Mouse (Mus musculus) hindbrain, embryonic 16.5 days (tissue): ENCODE data around the gene Gm20696. TPM values are rescaled to one million over a fixed set of nuclear protein-coding genes. Genes with fewer than 3 reads are reported as not detected.

Source experiments
- ATAC-seq: fragments of 200-750 bp; cut with Nextera tagmentation; 2 replicates; pipeline ENCODE4 v1.8.0; 2017; ENCODE audit warnings: moderate TSS enrichment, moderate library complexity
- H3K27ac ChIP-seq: fragments of 300-500 bp; sonication (generic); 2 replicates; pipeline ENCODE4 v1.5.1; 2014; ENCODE audit warnings: low read depth, mild to moderate bottlenecking, control low read depth, low read length, moderate library complexity
- H3K27me3 ChIP-seq: fragments of 300-500 bp; sonication (generic); replicated peaks from 2 replicates; pipeline ENCODE4 v1.6.1; 2014; ENCODE audit warnings: low read length; ENCODE audit not compliant: control insufficient read depth, insufficient read depth
- H3K36me3 ChIP-seq: fragments of 300-500 bp; sonication (generic); 2 replicates; pipeline ENCODE4 v1.6.1; 2014; ENCODE audit warnings: mild to moderate bottlenecking, low read length, moderate library complexity, mixed read lengths; ENCODE audit not compliant: control insufficient read depth, insufficient read depth
- H3K4me1 ChIP-seq: fragments of 300-500 bp; sonication (generic); 2 replicates; pipeline ENCODE4 v1.6.1; 2014; ENCODE audit warnings: low read depth, low read length; ENCODE audit not compliant: control insufficient read depth, insufficient read depth
- H3K4me2 ChIP-seq: fragments of 300-500 bp; sonication (generic); 2 replicates; pipeline ENCODE4 v1.6.1; 2014; ENCODE audit warnings: mild to moderate bottlenecking, low read length, control low read depth, moderate library complexity
- H3K4me3 ChIP-seq: fragments of 300-500 bp; sonication (generic); 2 replicates; pipeline ENCODE4 v1.5.1; 2014; ENCODE audit warnings: mild to moderate bottlenecking, low read length, control low read depth, moderate library complexity
- H3K9ac ChIP-seq: fragments of 300-500 bp; sonication (generic); 2 replicates; pipeline ENCODE4 v1.6.1; 2014; ENCODE audit warnings: low read depth, mild to moderate bottlenecking, control low read depth, low read length, moderate library complexity
- H3K9me3 ChIP-seq: fragments of 300-500 bp; sonication (generic); 2 replicates; pipeline ENCODE4 v1.6.1; 2014; ENCODE audit warnings: mild to moderate bottlenecking, low read length, moderate library complexity; ENCODE audit not compliant: control insufficient read depth
- WGBS: fragments of 180-500 bp; shearing (Covaris S2); extraction: QIAGEN DNeasy Blood & Tissue Kit; methylation state at CpG from one replicate; pipeline ENCODE4 v1.1.7; 2014; 5-methylcytosine and 5-hydroxymethylcytosine counted together
- polyA plus RNA-seq: library from polyadenylated mRNA; unstranded; fragments of >200 nt; fragmentation: Nextera tagmentation; extraction: Ambion mirVana; gene quantifications from 2 replicates; pipeline ENCODE4 v1.2.1, GENCODE M21; 2015

Gm20696 gene
- polyA plus RNA-seq, 1 experiment from 2014 or later: 1.8 TPM

DNA sequence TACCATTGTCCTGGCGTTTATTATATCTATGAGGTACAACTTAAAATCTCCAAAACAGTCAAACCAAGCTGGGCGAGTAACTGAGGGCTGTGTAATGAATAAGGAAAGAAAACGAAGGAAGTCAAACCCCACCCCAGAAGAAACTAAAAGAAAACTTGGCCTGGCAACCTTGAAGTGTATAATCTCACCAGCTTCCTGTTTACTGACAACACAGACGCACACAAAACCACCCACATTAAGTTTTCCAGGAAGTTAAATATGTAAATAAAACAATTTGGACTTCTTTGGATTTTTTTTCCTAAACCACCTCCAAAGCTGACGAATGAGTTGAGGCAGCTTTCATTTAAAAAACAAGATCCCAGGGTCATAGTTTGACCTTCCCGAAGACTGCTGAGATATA, 125.9 kb downstream of the Gm20696 start:
- Histone ChIP-seq H3K9me3 (no peaks in the 10 kb centered on the region), H3K27me3 (no peaks in the 10 kb centered on the region), H3K4me1 (no peaks in the 10 kb centered on the region), H3K4me2 (no peak overlapping the region), H3K4me3 (no peak overlapping the region), H3K27ac (no peak overlapping the region), H3K9ac (no peak overlapping the region), H3K36me3 (no peaks in the 10 kb centered on the region)
- WGBS: 80% methylated on average over 6 of the region's 6 CpGs
- ATAC-seq: no peak

DNA sequence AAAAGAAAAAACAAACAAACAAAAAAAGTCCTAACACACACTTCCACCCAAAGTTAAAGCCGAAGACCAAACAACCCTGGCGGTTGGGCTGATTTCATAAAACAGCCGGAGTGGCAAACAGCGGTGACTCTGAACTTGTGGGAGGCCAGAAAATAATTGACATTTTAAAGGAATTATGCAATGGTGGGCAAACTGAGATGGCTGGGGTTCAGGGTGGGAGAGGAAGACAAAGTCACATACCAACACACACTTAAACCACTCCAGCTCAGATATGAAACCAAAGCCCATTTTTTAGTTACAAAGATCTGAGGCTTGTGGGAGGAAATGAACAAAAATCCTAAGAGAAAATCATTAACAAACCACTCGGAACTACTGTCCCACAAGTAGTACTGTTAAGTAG, 126.5 kb downstream of the Gm20696 start:
- no peak overlapping the region for H3K9ac ChIP-seq
- no peak for ATAC-seq
- 88% methylated on average over 5 of the region's 5 CpGs for WGBS
- H3K27me3 ChIP-seq: no peaks in the 10 kb centered on the region
- no peaks in the 10 kb centered on the region for H3K36me3 ChIP-seq
- H3K4me3 ChIP-seq: no peak overlapping the region
- H3K27ac ChIP-seq: no peak overlapping the region
- H3K4me2 ChIP-seq: no peak overlapping the region
- H3K4me1 ChIP-seq: no peaks in the 10 kb centered on the region
- H3K9me3 ChIP-seq: no peaks in the 10 kb centered on the region

GRCm38 (mm10) chr6:99538194-99538941, 128.2 kb downstream of the Gm20696 start:
- Histone ChIP-seq H3K27ac (no peak overlapping the region), H3K9me3 (no peaks in the 10 kb centered on the region), H3K4me3 (no peak overlapping the region), H3K4me1 (no peaks in the 10 kb centered on the region), H3K9ac (no peak overlapping the region), H3K4me2 (no peak overlapping the region), H3K27me3 (no peaks in the 10 kb centered on the region), H3K36me3 (no peaks in the 10 kb centered on the region)
- WGBS: 88% methylated on average over 17 of the region's 17 CpGs
- ATAC-seq: no peak

GRCm38 (mm10) chr6:99534211-99534745, 132.3 kb downstream of the Gm20696 start:
- no peak overlapping the region for H3K4me2 ChIP-seq
- no peak overlapping the region for H3K27ac ChIP-seq
- no peaks in the 10 kb centered on the region for H3K9me3 ChIP-seq
- no peak overlapping the region for H3K4me3 ChIP-seq
- WGBS: 48% methylated on average over 5 of the region's 5 CpGs
- H3K36me3 ChIP-seq: no peaks in the 10 kb centered on the region
- H3K9ac ChIP-seq: no peak overlapping the region
- H3K4me1 ChIP-seq: no peaks in the 10 kb centered on the region
- ATAC-seq: 0 out of 2 replicates have a peak, but pooled peaks have one; percentile 37
- H3K27me3 ChIP-seq: no peaks in the 10 kb centered on the region

DNA sequence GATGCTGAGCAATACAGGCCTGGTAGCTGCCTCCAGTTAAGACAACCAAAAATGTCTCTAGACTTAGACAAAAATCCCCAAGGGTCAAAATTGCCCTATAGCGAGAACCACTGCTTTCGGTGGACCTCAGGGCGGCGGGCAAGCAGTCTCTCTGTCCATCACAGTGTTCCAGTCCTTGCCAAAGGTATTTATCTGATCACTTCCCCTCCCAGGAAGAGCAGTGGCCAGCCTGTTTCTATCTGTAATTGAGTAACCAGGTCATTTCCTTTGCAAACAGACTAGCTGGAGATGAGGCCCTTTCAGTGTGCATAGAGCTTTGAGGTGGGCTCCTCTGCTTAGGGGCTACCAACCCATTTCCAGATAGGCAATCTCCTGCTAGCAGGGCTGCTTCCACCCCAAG, 134.1 kb downstream of the Gm20696 start:
- no peak for ATAC-seq
- WGBS: 92% methylated on average over 4 of the region's 4 CpGs
- H3K4me3 ChIP-seq: no peak overlapping the region

GRCm38 (mm10) chr6:99528972-99529371, 137.6 kb downstream of the Gm20696 start:
- Histone ChIP-seq H3K4me3 (no peak overlapping the region), H3K4me2 (no peak overlapping the region), H3K4me1 (no peaks in the 10 kb centered on the region), H3K27ac (no peak overlapping the region), H3K9me3 (no peaks in the 10 kb centered on the region), H3K9ac (no peak overlapping the region), H3K27me3 (no peaks in the 10 kb centered on the region), H3K36me3 (no peaks in the 10 kb centered on the region)
- no peak for ATAC-seq
- WGBS: 78% methylated on average over 2 of the region's 2 CpGs

More for the DNA sequence above, 134.1 kb downstream of the Gm20696 start:
- Histone ChIP-seq H3K36me3 (no peaks in the 10 kb centered on the region), H3K9me3 (no peaks in the 10 kb centered on the region), H3K27me3 (no peaks in the 10 kb centered on the region), H3K4me2 (no peak overlapping the region), H3K9ac (no peak overlapping the region), H3K4me1 (no peaks in the 10 kb centered on the region), H3K27ac (no peak overlapping the region)

DNA sequence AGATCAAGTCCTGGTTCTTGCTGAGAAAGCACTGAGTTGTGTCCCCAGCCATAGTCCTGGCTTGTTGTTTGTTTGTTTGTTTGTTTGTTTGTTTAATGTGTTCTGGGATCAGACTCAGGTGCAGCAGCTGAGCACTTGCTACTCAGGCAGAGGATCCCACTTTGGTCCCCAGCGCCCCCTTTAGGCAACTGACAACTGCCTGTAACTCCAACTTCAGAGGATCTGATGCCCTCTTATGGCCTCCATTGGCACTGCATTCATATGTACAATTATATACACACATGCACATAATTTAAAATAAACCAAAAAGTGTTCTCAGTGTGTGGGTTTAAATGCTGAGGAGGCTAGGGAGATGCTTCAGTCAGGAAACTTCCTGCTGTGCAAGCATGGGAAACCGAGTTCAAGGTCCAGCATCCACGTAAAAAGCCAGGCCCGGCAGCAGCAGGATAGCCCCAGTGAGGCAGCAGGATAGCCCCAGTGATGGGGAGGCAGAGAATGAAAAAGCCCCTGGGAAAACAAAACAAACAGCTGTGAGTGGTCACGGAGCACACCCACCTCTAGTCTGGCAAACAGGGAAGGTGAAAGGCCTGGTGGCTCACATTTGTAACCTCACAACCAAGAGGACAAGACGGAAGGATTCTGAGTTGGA, 139.0 kb downstream of the Gm20696 start:
- no peaks in the 10 kb centered on the region for H3K36me3 ChIP-seq
- 95% methylated on average over 6 of the region's 6 CpGs for WGBS
- ATAC-seq: no peak
- no peak overlapping the region for H3K27ac ChIP-seq
- H3K4me2 ChIP-seq: no peak overlapping the region
- H3K4me3 ChIP-seq: no peak overlapping the region
- H3K27me3 ChIP-seq: no peaks in the 10 kb centered on the region
- H3K9me3 ChIP-seq: no peaks in the 10 kb centered on the region
- no peaks in the 10 kb centered on the region for H3K4me1 ChIP-seq
- no peak overlapping the region for H3K9ac ChIP-seq

- no peak overlapping the region for H3K27ac ChIP-seq
- H3K9me3 ChIP-seq: no peaks in the 10 kb centered on the region
- H3K27me3 ChIP-seq: no peaks in the 10 kb centered on the region
- peaks cover 8% of the 10 kb centered on the region; the same call in 1 of the 2 replicates for H3K4me1 ChIP-seq
- 46% methylated on average over 8 of the region's 8 CpGs for WGBS
- H3K4me2 ChIP-seq: no peak overlapping the region
- H3K4me3 ChIP-seq: no peak overlapping the region
- H3K9ac ChIP-seq: no peak overlapping the region
- no peak for ATAC-seq
- H3K36me3 ChIP-seq: no peaks in the 10 kb centered on the region
Measured at GRCm38 (mm10) chr6:99525351-99525750, 141.2 kb downstream of the Gm20696 start.

DNA sequence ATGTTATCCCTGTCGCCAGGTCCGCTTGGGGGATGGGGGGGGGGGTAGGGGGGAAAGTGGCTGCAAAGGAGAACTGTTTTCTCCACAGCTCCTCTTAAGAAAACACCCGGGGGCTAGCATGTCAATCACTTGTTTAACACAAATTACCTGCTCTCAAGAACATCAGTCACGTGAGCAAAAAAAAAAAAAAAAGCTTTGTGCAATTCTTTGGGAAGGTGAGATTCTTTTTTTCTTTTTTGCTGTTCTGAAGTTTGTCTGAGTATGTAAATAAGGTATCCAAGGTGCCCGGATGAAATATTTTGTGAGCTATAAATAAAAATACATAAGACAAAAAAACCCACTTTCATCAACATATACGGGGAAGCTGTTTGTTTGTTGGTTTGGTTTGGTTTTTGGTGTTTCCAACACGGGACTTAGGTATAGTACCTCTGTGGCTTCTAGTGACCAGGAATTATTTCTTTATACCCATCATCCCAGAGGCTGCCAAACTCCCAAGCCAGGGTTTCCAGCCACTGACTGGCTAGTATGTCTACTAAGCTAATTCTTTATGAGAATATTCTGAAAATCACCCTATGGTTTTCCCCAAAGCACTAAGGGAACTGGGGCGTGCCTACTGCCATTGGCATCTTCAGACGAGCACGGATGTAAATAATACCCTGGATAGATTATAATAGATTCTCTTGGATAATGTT, 142.8 kb downstream of the Gm20696 start:
- no peaks in the 10 kb centered on the region for H3K27me3 ChIP-seq
- peaks cover 8% of the 10 kb centered on the region; the same call in 1 of the 2 replicates for H3K4me1 ChIP-seq
- peak overlapping the region; percentile 100 for H3K27ac ChIP-seq
- no peaks in the 10 kb centered on the region for H3K9me3 ChIP-seq
- peak overlapping the region; percentile 99 for H3K4me2 ChIP-seq
- 23% methylated on average over 10 of the region's 10 CpGs for WGBS
- ATAC-seq: no peak
- peak overlapping the region; percentile 97 for H3K9ac ChIP-seq
- no peaks in the 10 kb centered on the region for H3K36me3 ChIP-seq
- peak overlapping the region; percentile 78 for H3K4me3 ChIP-seq
